Mouse (Mus musculus) liver, embryonic 12.5 days (tissue): ENCODE measurements around the gene Wdr18. TPM values are rescaled to one million over a fixed set of nuclear protein-coding genes. Genes with fewer than 3 reads are reported as not detected.
A peak's percentile ranks its signal among the peaks of the same experiment; 100 is the strongest.

Experiments
- ATAC-seq: fragments of 200-750 bp; cut with Nextera tagmentation; 2 replicates; pipeline ENCODE4 v1.8.0; 2017; ENCODE audit warnings: moderate number of reproducible peaks, mild to moderate bottlenecking, moderate library complexity
- H3K27ac ChIP-seq: fragments of 300-500 bp; sonication (generic); 2 replicates; pipeline ENCODE4 v1.5.1; 2016; ENCODE audit warnings: mild to moderate bottlenecking
- H3K27me3 ChIP-seq: fragments of 300-500 bp; sonication (generic); replicated peaks from 2 replicates; pipeline ENCODE4 v1.6.1; 2016; ENCODE audit warnings: mild to moderate bottlenecking, moderate library complexity
- H3K36me3 ChIP-seq: fragments of 300-500 bp; sonication (generic); 2 replicates; pipeline ENCODE4 v1.6.1; 2016; ENCODE audit warnings: mild to moderate bottlenecking, moderate library complexity
- H3K4me1 ChIP-seq: fragments of 300-500 bp; sonication (generic); 2 replicates; pipeline ENCODE4 v1.6.1; 2016
- H3K4me2 ChIP-seq: fragments of 300-500 bp; sonication (generic); 2 replicates; pipeline ENCODE4 v1.6.1; 2016; ENCODE audit warnings: mild to moderate bottlenecking, moderate library complexity
- H3K4me3 ChIP-seq: fragments of 300-500 bp; sonication (generic); 2 replicates; pipeline ENCODE4 v1.5.1; 2016; ENCODE audit warnings: mild to moderate bottlenecking, moderate library complexity
- H3K9ac ChIP-seq: fragments of 300-500 bp; sonication (generic); 2 replicates; pipeline ENCODE4 v1.6.1; 2016; ENCODE audit warnings: mild to moderate bottlenecking, moderate library complexity
- H3K9me3 ChIP-seq: fragments of 300-500 bp; sonication (generic); replicated peaks from 2 replicates; pipeline ENCODE4 v1.6.1; 2016; ENCODE audit warnings: mild to moderate bottlenecking, moderate library complexity
- WGBS: fragments of 180-500 bp; shearing (Covaris S2); methylation state at CpG from one replicate; pipeline ENCODE4 v1.1.7; 2016; ENCODE audit not compliant: insufficient replicate concordance; 5-methylcytosine and 5-hydroxymethylcytosine counted together
- polyA plus RNA-seq: library from polyadenylated mRNA; unstranded; fragments of >200 nt; fragmentation: Nextera tagmentation; extraction: Ambion mirVana; gene quantifications from 2 replicates; pipeline ENCODE4 v1.2.1, GENCODE M21; 2016

Gene Wdr18
- polyA plus RNA-seq, 1 experiment from 2014 or later, result 114 TPM

DNA sequence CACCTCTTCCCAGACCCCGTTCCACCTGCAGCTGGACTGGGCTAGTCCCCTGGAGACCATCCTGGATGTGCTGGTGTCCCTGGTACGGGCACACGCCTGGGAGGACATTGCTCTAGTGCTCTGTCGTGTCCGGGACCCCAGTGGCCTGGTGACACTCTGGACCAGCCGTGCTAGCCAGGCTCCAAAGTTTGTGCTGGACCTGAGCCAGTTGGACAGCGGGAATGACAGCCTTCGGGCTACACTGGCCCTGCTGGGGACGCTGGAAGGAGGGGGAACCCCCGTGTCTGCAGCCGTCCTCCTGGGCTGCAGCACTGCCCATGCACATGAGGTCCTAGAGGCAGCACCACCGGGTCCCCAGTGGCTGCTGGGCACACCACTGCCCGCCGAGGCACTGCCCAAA, 12.9 kb downstream of the Wdr18 start:
- Histone ChIP-seq H3K4me1 (peaks cover 7% of the 10 kb centered on the region), H3K27me3 (peaks cover 62% of the 10 kb centered on the region), H3K4me2 (no peak overlapping the region), H3K27ac (no peak overlapping the region), H3K4me3 (no peak overlapping the region), H3K36me3 (peaks cover 48% of the 10 kb centered on the region), H3K9me3 (peaks cover 27% of the 10 kb centered on the region), H3K9ac (no peak overlapping the region)
- ATAC-seq, result 0 out of 2 replicates have a peak, but pooled peaks have one; percentile 9
- WGBS, result 57% methylated on average over 14 of the region's 14 CpGs

DNA sequence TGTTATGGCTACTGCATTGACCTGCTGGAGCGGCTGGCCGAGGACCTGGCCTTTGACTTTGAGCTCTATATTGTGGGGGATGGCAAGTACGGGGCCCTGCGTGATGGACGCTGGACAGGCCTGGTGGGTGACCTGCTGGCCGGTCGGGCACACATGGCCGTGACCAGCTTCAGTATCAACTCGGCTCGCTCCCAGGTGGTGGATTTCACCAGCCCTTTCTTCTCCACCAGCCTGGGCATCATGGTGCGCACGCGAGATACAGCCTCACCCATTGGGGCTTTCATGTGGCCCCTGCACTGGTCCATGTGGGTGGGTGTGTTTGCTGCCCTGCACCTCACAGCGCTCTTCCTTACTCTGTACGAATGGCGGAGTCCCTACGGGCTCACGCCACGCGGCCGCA, 14.1 kb downstream of the Wdr18 start:
- Histone ChIP-seq H3K9ac (no peak overlapping the region), H3K27ac (no peak overlapping the region), H3K4me3 (no peak overlapping the region), H3K36me3 (peaks cover 52% of the 10 kb centered on the region), H3K9me3 (peaks cover 37% of the 10 kb centered on the region), H3K27me3 (peaks cover 49% of the 10 kb centered on the region), H3K4me1 (peaks cover 7% of the 10 kb centered on the region), H3K4me2 (no peak overlapping the region)
- no peak for ATAC-seq
- WGBS, result 86% methylated on average over 21 of the region's 21 CpGs

DNA sequence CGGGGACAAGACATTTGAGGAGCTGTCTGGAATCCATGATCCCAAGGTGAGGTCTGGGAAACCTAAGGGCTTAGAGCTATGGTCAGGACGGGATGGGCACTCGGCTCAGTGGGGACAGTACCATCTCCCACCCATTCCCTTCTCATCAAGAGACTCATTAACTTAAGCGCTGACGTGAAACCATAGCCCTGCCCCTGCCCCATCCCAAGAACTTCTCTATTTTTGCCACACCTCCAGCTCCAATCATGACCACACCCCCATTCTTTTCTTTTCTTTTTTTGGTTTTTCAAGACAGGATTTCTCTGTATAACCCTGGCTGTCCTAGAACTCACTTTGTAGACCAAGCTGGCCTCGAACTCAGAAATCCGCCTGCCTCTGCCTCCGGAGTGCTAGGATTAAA, 14.7 kb downstream of the Wdr18 start:
- H3K4me3 ChIP-seq, result no peak overlapping the region
- peaks cover 58% of the 10 kb centered on the region for H3K36me3 ChIP-seq
- H3K4me2 ChIP-seq, result no peak overlapping the region
- peaks cover 43% of the 10 kb centered on the region for H3K27me3 ChIP-seq
- peaks cover 7% of the 10 kb centered on the region for H3K4me1 ChIP-seq
- peaks cover 37% of the 10 kb centered on the region for H3K9me3 ChIP-seq
- WGBS, result 68% methylated on average over 8 of the region's 8 CpGs
- no peak for ATAC-seq
- H3K9ac ChIP-seq, result no peak overlapping the region
- no peak overlapping the region for H3K27ac ChIP-seq

DNA sequence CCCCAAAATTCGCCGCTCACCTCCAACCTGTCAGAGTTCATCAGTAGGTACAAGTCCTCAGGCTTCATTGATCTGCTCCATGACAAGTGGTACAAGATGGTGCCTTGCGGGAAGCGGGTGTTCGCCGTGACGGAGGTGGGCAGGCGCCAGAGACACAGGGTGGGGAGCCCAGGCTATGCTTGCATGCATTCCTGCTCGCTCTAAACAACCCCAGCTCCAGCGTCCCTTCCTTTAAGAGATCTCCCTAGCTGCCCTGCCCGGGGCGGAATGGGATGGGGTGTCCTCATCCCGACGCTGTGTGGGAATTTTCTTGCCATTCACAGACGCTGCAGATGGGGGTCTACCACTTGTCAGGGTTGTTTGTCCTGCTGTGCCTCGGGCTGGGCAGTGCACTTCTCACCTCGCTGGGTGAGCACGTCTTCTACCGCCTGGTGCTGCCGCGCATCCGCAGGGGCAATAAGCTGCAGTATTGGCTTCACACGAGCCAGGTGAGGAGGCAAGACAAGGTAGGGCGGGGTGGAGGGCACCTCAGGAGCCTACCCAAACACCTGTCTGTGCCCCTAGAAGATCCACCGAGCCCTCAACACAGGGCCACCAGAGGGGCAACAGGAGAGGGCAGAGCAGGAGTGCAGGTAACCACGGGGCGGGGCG, 16.2 kb downstream of the Wdr18 start:
- peaks cover 6% of the 10 kb centered on the region for H3K4me1 ChIP-seq
- H3K9me3 ChIP-seq, result peaks cover 37% of the 10 kb centered on the region
- no peak for ATAC-seq
- WGBS, result 90% methylated on average over 28 of the region's 28 CpGs
- H3K9ac ChIP-seq, result no peak overlapping the region
- H3K27ac ChIP-seq, result no peak overlapping the region
- H3K36me3 ChIP-seq, result peaks cover 73% of the 10 kb centered on the region
- H3K27me3 ChIP-seq, result peaks cover 28% of the 10 kb centered on the region
- no peak overlapping the region for H3K4me2 ChIP-seq
- no peak overlapping the region for H3K4me3 ChIP-seq

DNA sequence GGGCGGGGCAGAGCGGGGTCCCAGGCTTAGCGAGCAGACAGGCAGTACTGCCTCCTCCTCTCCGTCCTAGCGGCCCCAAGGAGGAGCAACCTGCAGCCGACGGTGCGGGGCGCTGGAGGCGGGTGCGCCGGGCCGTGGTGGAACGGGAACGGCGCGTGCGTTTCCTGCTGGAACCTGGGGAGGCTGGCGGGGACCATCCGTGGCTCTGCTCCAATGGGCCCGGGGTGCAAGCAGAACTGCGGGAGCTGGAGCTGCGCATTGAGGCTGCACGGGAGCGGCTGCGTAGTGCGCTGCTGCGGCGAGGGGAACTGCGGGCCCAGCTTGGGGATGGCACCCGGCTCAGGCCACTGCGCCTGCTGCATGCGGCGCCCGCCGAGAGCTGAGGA, 16.8 kb downstream of the Wdr18 start:
- no peak overlapping the region for H3K4me3 ChIP-seq
- H3K9me3 ChIP-seq, result peaks cover 37% of the 10 kb centered on the region
- no peak overlapping the region for H3K27ac ChIP-seq
- 93% methylated on average over 36 of the region's 36 CpGs for WGBS
- no peak overlapping the region for H3K4me2 ChIP-seq
- H3K4me1 ChIP-seq, result peaks cover 11% of the 10 kb centered on the region
- peaks cover 23% of the 10 kb centered on the region for H3K27me3 ChIP-seq
- peaks cover 78% of the 10 kb centered on the region for H3K36me3 ChIP-seq
- no peak overlapping the region for H3K9ac ChIP-seq
- no peak for ATAC-seq

DNA sequence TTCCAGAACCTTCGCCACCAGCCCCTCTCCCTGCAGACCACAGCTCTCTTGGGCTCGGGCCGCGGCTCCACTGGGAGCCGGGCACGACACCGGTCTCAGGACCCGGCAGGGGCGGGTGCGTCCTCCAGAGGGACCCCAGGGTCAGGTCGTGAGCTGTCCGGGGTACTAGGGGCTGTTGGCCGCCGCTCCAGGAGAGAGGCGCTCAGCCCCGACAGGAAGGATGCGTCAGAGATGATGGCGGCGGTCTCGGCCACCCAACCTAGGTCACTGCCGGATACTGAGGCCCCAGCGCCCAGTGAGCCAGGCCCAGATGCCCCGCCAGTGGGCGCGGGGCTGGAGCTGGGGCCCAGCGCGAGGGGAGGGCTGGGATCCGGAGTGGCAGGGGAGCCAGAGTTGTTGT, 17.4 kb downstream of the Wdr18 start:
- ATAC-seq, result no peak
- no peak overlapping the region for H3K27ac ChIP-seq
- no peak overlapping the region for H3K9ac ChIP-seq
- H3K9me3 ChIP-seq, result peaks cover 37% of the 10 kb centered on the region
- peaks cover 17% of the 10 kb centered on the region for H3K4me1 ChIP-seq
- 93% methylated on average over 28 of the region's 28 CpGs for WGBS
- no peak overlapping the region for H3K4me2 ChIP-seq
- peaks cover 17% of the 10 kb centered on the region for H3K27me3 ChIP-seq
- H3K36me3 ChIP-seq, result peaks cover 81% of the 10 kb centered on the region
- H3K4me3 ChIP-seq, result no peak overlapping the region

DNA sequence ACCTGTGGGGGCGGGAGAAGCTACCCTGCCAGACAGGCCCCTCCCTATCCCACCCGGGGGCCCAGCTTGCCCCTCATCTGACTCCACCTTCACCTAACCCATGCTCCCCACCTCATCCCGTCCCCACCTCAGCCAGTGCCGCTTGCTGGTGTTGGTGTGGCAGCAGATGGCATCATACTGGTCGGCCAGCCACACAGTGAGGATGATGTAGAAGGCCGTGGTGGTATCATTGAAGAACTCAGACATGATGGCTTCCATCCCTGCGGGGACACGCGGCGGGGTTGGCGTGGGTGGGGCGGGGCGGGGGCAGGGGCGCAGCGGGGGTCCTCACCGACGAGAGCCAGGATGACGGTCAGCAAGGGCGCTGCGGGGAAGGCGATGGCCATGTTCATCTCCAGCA, 18.1 kb downstream of the Wdr18 start:
- no peak for ATAC-seq
- H3K27ac ChIP-seq, result no peak overlapping the region
- H3K4me2 ChIP-seq, result no peak overlapping the region
- peaks cover 9% of the 10 kb centered on the region for H3K27me3 ChIP-seq
- peaks cover 24% of the 10 kb centered on the region for H3K4me1 ChIP-seq
- WGBS, result 93% methylated on average over 21 of the region's 21 CpGs
- no peak overlapping the region for H3K9ac ChIP-seq
- H3K36me3 ChIP-seq, result peaks cover 86% of the 10 kb centered on the region
- H3K4me3 ChIP-seq, result no peak overlapping the region
- H3K9me3 ChIP-seq, result peaks cover 37% of the 10 kb centered on the region

DNA sequence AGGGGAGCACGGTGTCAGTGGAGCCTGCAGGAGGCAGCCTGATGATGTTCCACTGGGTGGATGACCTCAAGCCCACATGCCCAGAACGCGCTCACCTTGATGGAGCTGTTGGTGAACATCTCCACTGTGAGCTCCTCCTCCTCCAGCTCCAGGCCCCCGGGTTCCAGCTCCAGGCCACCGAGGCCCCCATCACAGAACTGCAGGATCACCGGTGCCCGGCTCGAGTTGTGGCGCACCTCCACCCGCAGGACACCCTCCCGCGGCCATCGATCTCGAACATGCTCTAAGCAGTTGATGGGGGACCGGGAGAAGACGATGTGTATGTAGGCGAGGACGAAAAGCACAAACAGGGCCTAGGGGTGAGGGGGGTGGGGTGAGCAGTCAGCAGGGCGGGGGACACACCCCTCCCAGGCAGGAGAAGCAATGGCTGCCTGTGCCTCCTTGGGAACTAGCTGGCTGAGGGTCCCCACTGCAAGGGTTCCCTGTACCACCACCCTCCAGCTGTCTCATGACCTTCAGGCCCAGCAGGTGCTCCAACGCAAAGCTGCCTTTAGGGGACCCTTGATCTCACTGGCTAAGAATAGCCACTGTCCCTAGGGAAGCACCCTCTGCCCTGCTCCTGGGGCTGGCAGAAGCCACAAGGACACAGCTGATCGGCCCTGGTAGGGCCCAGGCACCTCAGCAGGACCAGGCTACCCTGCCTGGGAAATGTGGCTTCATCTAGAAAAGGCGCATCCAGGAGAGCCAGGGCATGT, 19.6 kb downstream of the Wdr18 start:
- no peak overlapping the region for H3K27ac ChIP-seq
- WGBS, result 89% methylated on average over 22 of the region's 22 CpGs
- H3K27me3 ChIP-seq, result no peaks in the 10 kb centered on the region
- H3K4me1 ChIP-seq, result peaks cover 29% of the 10 kb centered on the region
- peaks cover 37% of the 10 kb centered on the region for H3K9me3 ChIP-seq
- no peak overlapping the region for H3K4me2 ChIP-seq
- no peak overlapping the region for H3K4me3 ChIP-seq
- no peak for ATAC-seq
- H3K36me3 ChIP-seq, result peaks cover 78% of the 10 kb centered on the region
- H3K9ac ChIP-seq, result no peak overlapping the region

DNA sequence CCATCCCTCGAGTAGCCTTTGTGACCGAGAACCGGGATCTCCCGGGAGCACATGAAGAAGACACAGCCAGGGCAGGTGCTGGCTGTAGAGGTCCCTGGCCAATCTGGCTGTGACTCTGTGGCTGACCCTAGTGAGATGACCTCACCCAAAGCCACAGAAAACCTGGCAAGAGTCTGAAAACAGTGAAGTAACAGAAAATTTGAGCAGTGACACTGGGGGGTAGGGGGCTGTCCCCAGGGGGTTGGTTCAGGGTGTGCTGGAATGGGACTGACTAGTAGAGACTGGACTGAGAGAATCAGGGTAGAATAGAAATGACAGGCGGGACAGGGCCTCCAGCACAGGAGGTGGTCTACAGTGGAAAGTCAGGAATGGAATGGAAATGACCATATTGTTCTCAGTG, 23.3 kb downstream of the Wdr18 start:
- Histone ChIP-seq H3K9ac (peak overlapping the region; percentile 83), H3K27me3 (peaks cover 7% of the 10 kb centered on the region), H3K4me2 (peak overlapping the region; percentile 87), H3K36me3 (peaks cover 42% of the 10 kb centered on the region), H3K4me1 (peaks cover 57% of the 10 kb centered on the region), H3K4me3 (peak overlapping the region; percentile 78), H3K27ac (peak overlapping the region; percentile 99), H3K9me3 (peaks cover 6% of the 10 kb centered on the region)
- ATAC-seq, result no peak
- 77% methylated on average over 5 of the region's 5 CpGs for WGBS

DNA sequence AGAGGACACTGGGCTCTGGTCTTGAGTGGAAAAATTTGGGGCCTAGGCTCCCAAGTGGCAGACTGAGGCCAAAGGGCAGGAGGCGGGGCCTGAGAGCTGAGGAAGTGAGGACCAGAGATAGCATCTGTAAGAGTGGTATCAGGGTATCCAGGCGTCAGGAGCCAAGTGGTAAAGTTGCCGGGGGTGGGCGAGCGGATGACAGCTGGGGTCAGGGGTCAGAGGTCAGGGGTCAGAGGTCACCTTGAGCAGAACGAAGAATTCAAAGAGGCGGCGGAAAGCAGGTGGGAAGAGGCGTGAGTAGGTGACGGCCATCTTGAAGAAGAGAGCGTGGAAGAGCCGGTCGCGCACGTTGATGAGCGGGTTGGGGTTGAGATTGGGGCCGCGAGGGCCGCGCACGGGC, 23.7 kb downstream of the Wdr18 start:
- Histone ChIP-seq H3K9me3 (0 out of 2 replicates have a peak, but pooled peaks cover 2% of the 10 kb centered on the region), H3K4me1 (peaks cover 62% of the 10 kb centered on the region), H3K4me3 (peak overlapping the region; percentile 78), H3K36me3 (peaks cover 38% of the 10 kb centered on the region), H3K9ac (peak overlapping the region; percentile 83), H3K27ac (peak overlapping the region; percentile 99), H3K27me3 (peaks cover 12% of the 10 kb centered on the region), H3K4me2 (peak overlapping the region; percentile 87)
- no peak for ATAC-seq
- under 1% methylated on average over 21 of the region's 21 CpGs for WGBS

DNA sequence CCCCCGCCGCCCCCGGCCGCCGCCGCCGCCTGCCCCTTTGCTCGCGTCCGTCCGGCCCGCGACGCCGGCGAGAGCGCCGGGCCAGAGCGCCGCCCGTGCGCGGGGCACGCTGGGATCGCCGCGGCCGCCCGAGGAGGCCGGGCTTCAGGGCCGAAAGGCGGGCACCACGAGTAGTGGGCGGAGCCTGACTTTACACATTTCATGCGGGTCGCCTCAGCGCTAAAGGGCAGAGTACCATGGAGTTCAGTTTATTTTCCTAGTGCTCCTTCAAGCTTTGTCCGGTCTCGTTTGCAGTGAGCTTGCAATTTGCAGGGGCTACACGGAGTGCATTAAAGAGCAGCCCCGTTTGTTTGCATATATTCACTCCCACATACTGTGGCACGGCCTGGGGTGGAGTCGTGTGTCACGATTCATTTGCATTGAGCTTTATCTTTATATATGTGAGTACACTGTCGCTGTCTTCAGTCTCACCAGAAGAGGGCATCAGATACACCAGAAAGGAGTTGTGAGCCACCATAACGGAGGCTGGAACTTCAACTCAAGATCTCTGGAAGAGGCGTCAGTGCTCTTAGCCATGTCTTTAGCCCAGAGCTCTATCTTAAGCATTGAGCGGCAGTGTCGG, 24.4 kb downstream of the Wdr18 start, which contains the start of gene Tmem259:
Gene Tmem259 (minus strand): TSS at position 136 of the 622 bp plus-strand sequence.
- WGBS, result under 1% methylated on average over 49 of the region's 49 CpGs
- Histone ChIP-seq H3K9me3 (no peaks in the 10 kb centered on the region), H3K36me3 (peaks cover 31% of the 10 kb centered on the region), H3K4me1 (peaks cover 68% of the 10 kb centered on the region), H3K4me3 (peak within 1 kb of the TSS; percentile 78), H3K4me2 (peak within 1 kb of the TSS; percentile 87), H3K9ac (peak within 1 kb of the TSS; percentile 83), H3K27ac (peak within 1 kb of the TSS; percentile 99), H3K27me3 (peaks cover 18% of the 10 kb centered on the region)
- ATAC-seq, result peak; percentile 76

DNA sequence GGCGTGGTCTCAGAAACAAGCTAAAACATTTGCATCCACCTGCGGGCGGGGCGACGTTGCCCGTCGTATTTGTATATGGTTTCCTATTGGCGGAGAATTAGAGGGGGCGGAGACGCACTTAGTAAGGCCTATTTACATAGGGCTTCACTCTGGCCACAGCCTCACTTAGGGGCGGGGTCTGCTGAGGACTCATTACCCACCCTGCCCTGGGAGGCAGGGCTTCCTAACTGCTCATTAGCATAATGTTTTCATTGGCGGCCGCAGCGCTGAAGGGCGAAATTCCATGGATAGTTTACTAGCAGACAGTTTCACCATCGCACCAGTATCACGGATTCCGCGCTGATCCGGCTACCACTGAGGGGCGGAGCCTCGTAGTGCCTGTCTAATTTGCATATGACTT, 24.9 kb downstream of the Wdr18 start:
- Histone ChIP-seq H3K4me3 (peak overlapping the region; percentile 78), H3K36me3 (peaks cover 26% of the 10 kb centered on the region), H3K4me2 (peak overlapping the region; percentile 87), H3K27ac (peak overlapping the region; percentile 99), H3K4me1 (peaks cover 74% of the 10 kb centered on the region), H3K27me3 (peaks cover 24% of the 10 kb centered on the region), H3K9ac (peak overlapping the region; percentile 83), H3K9me3 (no peaks in the 10 kb centered on the region)
- 2% methylated on average over 22 of the region's 22 CpGs for WGBS
- peak; percentile 85 for ATAC-seq
